In the genomic region with DNA sequence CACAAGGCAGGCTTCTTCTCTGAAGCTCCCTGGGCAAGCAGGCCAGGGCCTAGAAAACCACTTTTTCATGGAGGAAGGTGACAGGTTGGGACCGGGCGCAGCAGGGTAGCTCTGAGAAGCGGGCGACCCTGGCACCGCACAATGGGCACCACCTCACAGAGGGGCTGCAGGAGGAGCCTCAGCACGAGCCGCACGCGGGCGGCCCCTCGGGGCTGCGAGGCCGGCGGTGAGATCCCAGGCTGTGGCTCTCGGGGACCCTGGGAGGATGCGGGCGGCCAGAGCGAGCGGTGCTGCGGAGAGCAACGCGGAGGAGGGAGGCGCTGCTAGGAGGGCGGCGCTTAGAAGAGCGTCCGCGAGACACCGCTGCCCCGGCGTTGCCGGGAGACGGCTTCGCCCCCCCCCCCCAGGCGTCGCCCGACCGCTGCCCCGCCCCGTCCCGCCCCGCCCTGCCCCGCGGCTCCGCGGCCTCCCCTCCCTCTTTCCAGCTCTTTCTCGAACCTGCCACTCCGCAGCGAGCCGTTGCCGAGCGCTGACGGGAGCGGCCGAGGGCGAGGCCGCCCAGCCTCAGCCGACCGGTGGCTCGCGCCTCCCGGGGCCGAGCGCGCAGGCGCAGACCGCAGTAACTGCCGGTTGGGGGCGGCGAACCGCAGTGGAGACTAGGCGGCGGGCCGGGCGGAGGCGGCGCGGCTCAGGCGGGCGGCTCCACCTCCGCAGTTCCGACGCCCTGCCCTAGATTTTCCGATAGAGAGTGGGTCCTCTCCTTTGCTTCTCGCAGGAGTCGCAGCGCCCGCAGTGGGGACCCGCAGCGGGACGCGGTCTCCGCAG, we compare ENCODE assay signal across 8 mouse cellular contexts. TPM values are rescaled to one million over a fixed set of nuclear protein-coding genes. Genes with fewer than 3 reads are reported as not detected.
DNase-seq lines count a peak whose midpoint lies in the region; ATAC-seq lines count a peak whose summit lies in the region.

No protein-coding gene starts in this region.

- H3K27me3 ChIP-seq in megakaryocyte, embryonic 14.5 days (replicated peaks) = no peaks in the 10 kb centered on the region

- peaks cover under 1% of the 10 kb centered on the region for H3K36me3 ChIP-seq in megakaryocyte, embryonic 14.5 days (replicated peaks; ENCODE audit: low read length)

- no peaks in the 10 kb centered on the region for H3K9me3 ChIP-seq in megakaryocyte, embryonic 14.5 days

- ATAC-seq in inflammation-experienced regulatory T-cells, adult 6 months = peak; percentile 75

- peaks cover 18% of the 10 kb centered on the region for H3K4me1 ChIP-seq in megakaryocyte, embryonic 14.5 days

- DNase-seq in adrenal gland, adult (ENCODE audit: inconsistent age in 2 of 2, low spot score in 1 of 2) = peak; percentile 95 to 98
- DNase-seq in embryo, embryonic 10 days (ENCODE audit: low spot score) = peak; percentile 92
- peak; percentile 93 for DNase-seq in gastrocnemius, postnatal 10 days
- DNase-seq in left cerebral cortex, adult 9 months (ENCODE audit: low spot score in 2 of 2) = peak; percentile 60 to 86
- peak; percentile 87 to 89 for DNase-seq in right cerebral cortex, adult 2 months (ENCODE audit: low spot score in 2 of 2)
- peak; percentile 54 for DNase-seq in urinary bladder, postnatal 10 days (ENCODE audit: low spot score)

- H3K4me3 ChIP-seq in megakaryocyte, embryonic 14.5 days (replicated peaks) = peak overlapping the region; percentile 100

RNA-seq across cellular contexts. Expression of a gene that starts 0.8 kb away (rescaled TPM):
- 1 to 10 TPM; 7.3 to 9.0 TPM for total RNA-seq in gastrocnemius, postnatal 10 days (2021)
- polyA plus RNA-seq in inflammation-experienced regulatory T-cells, adult 6 months (2017; shearing (Covaris generic)) = 10 to 100 TPM; 21.5 to 44.4 (median 25.4) TPM
- 1.8 TPM in 1 of 2 replicates, not detected in the other for polyA plus RNA-seq in megakaryocyte, embryonic 14.5 days (2012; ENCODE audit: insufficient read depth, low replicate concordance)

RNA-seq across cellular contexts. Expression of a gene that starts 36.4 kb away (rescaled TPM):
- not detected for total RNA-seq in gastrocnemius, postnatal 10 days (2021)
- polyA plus RNA-seq in inflammation-experienced regulatory T-cells, adult 6 months (2017; shearing (Covaris generic)) = not detected
- polyA plus RNA-seq in megakaryocyte, embryonic 14.5 days (2012; ENCODE audit: insufficient read depth, low replicate concordance) = not detected in 2 replicates

RNA-seq across cellular contexts. Expression of a gene that starts 54.8 kb away (rescaled TPM):
- total RNA-seq in gastrocnemius, postnatal 10 days (2021) = 10 to 100 TPM in 1 of 2 experiments, 1 to 10 TPM in 1; 4.3 to 15.4 TPM
- 10 to 100 TPM in 1 of 3 experiments, 1 to 10 TPM in 2; 4.8 to 19.8 (median 6.1) TPM for polyA plus RNA-seq in inflammation-experienced regulatory T-cells, adult 6 months (2017; shearing (Covaris generic))
- 4.1 TPM in 1 of 2 replicates, not detected in the other for polyA plus RNA-seq in megakaryocyte, embryonic 14.5 days (2012; ENCODE audit: insufficient read depth, low replicate concordance)

Comparison
In these comparisons a context has a peak if more than half of its experiments do, and no peak if none do; other contexts are left out.
1. Peak in every context shown above with its lines: DNase-seq, ATAC-seq and H3K4me3 ChIP-seq.